Mouse (Mus musculus) liver, embryonic 14.5 days (tissue): Measurements from ENCODE around the gene Iqch.
A peak's percentile ranks its signal among the peaks of the same experiment; 100 is the strongest.

Source experiments
- CTCF ChIP-seq: IDR thresholded peaks from 2 replicates; pipeline ENCODE4 v1.5.1; 2016; ENCODE audit warnings: antibody characterized with exemption, low read depth, control low read depth
- EP300 ChIP-seq: IDR thresholded peaks from 2 replicates; pipeline ENCODE4 v1.6.1; 2016; ENCODE audit warnings: antibody characterized with exemption, low read depth

DNA sequence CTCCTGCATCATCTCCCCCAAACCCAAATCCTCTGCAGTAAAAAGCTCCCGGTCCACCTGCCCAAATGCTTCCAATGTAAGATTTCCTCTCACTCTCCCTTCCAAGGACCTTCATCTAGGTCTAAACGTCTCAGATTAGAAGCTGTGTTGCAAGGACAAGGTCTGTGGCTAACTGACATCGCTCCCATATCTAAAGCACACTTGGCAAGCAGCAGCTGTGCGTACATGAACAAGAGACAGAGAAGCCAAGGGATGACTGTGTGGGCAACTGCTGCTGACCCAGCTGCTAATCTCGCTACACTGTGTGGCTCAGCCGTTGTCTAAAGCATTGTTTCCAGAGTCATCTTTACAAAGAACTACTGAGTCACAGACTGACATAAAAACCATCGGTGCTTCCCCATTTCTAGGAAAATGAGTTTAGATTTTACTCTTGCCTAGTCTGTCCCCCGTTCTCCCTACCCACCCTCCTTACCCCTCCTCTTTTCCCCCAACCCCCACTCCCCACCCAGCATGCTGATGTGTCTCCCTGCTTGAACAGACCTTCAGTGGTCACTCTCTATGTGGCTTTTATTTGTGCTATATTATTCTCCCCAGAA, 10.5 kb downstream of the Iqch start:
- 0 out of 2 replicates have a peak, but pooled peaks have one; percentile 8 for TF ChIP-seq EP300
- no peak for TF ChIP-seq CTCF
